Mouse (Mus musculus): ENCODE data around the gene 4930426L09Rik.

GRCm38 (mm10) chr2:18967451-18968063, 30.6 kb upstream of the 4930426L09Rik start:
- TF ChIP-seq CTCF (IDR thresholded peaks at IDR 0.05; ENCODE audit: control insufficient read depth, insufficient read depth, low read length): no peak
- no peak for TF ChIP-seq POLR2A (IDR thresholded peaks at IDR 0.05; ENCODE audit: borderline replicate concordance, control insufficient read depth, low read depth, low read length)

Data from bone marrow, adult 2 months (tissue).